ENCODE assay signal across 10 mouse cellular contexts in the genomic region with DNA sequence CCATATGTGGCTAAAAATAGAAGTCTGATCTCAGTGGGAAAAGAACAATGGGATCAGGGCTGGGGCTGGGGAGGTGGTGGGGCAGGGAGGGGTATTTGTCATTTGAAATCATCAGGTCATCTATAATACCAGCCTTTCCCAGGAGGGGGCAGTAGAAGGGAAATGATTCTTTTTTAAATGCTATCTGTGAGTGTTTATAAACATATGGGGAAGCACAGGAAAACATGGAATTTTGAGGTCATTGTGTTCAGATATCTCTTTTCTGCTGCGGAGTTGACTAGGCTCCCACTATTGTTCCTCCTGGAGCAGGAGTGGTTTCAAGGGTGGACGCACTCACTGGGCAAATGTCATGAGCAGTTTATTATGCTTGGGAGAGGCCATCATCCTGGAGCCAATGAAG. TPM values are rescaled to one million over a fixed set of nuclear protein-coding genes. Genes with fewer than 3 reads are reported as not detected.
A peak's percentile ranks its signal among the peaks of the same experiment; 100 is the strongest.
DNase-seq lines count a peak whose midpoint lies in the region; ATAC-seq and TF ChIP-seq lines count a peak whose summit lies in the region.
"Had no signal": no experiment of that assay in that cellular context is flagged by ENCODE, and none has a peak within 500 bp of the region (broad histone marks: within the 10 kb centered on the region; RNA-seq: fewer than 3 reads in every experiment).

No protein-coding gene starts in this region.

- peak; percentile 41; the same call in 1 of the 2 replicates for ATAC-seq in megakaryocyte, adult 5-6 weeks (ENCODE audit: poor library complexity, severe bottlenecking)
- ATAC-seq in forebrain, embryonic 11.5 days (replicated peaks; ENCODE audit: low FRiP score), result no peak

- H3K4me3 ChIP-seq in kidney, adult 2 months (ENCODE audit: insufficient read depth, low read depth, low read length), result no peak overlapping the region
- no peak overlapping the region for H3K4me3 ChIP-seq in forebrain, embryonic 11.5 days (ENCODE audit: low read depth, low read length)
- H3K4me3 ChIP-seq: embryonic facial prominence, embryonic 13.5 days; limb, embryonic 15.5 days had no signal

- H3K4me1 ChIP-seq in kidney, adult 2 months (ENCODE audit: control insufficient read depth, insufficient read depth, low read length), result no peaks in the 10 kb centered on the region
- H3K4me1 ChIP-seq in forebrain, embryonic 11.5 days (replicated peaks; ENCODE audit: control insufficient read depth, insufficient read depth, low read length), result 0 out of 2 replicates have a peak, but pooled peaks cover under 1% of the 10 kb centered on the region
- H3K4me1 ChIP-seq: limb, embryonic 15.5 days had no signal

- no peak; the same call in 1 of the 2 replicates for TF ChIP-seq CTCF in kidney, adult 2 months (conservative IDR thresholded peaks at IDR 0.05; ENCODE audit: insufficient read depth, insufficient read length, low read depth, low read length)

- H3K27ac ChIP-seq in kidney, adult 2 months (ENCODE audit: insufficient read depth, low read depth, low read length), result no peak overlapping the region
- no peak overlapping the region for H3K27ac ChIP-seq in forebrain, embryonic 11.5 days (ENCODE audit: low read depth, low read length)
- H3K27ac ChIP-seq: embryonic facial prominence, embryonic 13.5 days; limb, embryonic 15.5 days had no signal

- H3K36me3 ChIP-seq in kidney, adult 2 months (ENCODE audit: control insufficient read depth, insufficient read depth, low read length), result peaks cover 2% of the 10 kb centered on the region; the same call in 1 of the 2 replicates
- H3K36me3 ChIP-seq in forebrain, embryonic 11.5 days (ENCODE audit: control insufficient read depth, insufficient read depth, low read length), result no peaks in the 10 kb centered on the region
- H3K36me3 ChIP-seq: embryonic facial prominence, embryonic 13.5 days; limb, embryonic 15.5 days had no signal

- H3K4me2 ChIP-seq in forebrain, embryonic 11.5 days (ENCODE audit: low read depth, low read length, severe bottlenecking), result no peak overlapping the region
- H3K4me2 ChIP-seq: embryonic facial prominence, embryonic 13.5 days; limb, embryonic 15.5 days had no signal

- TF ChIP-seq POLR2A in kidney, adult 2 months (IDR thresholded peaks at IDR 0.05; ENCODE audit: low read depth, low read length), result no peak

- peak; percentile 64 for DNase-seq in adrenal gland, postnatal 10 days
- no peak for DNase-seq in adrenal gland, adult 8-10 months
- peak; percentile 8 for DNase-seq in right cerebral cortex, postnatal 4 days
- DNase-seq in right cerebral cortex, postnatal 25 days, result no peak
- DNase-seq in kidney, adult 2 months, result peak; percentile 64
- no peak for DNase-seq in forebrain, embryonic 11.5 days (ENCODE audit: low spot score)
- DNase-seq in cerebellum, postnatal 36 days, result no peak

- no peak overlapping the region for H3K9ac ChIP-seq in forebrain, embryonic 11.5 days (ENCODE audit: low read length)
- H3K9ac ChIP-seq: embryonic facial prominence, embryonic 13.5 days; limb, embryonic 15.5 days had no signal

- 38% methylated on average over 2 of the region's 2 CpGs for WGBS in kidney, adult 2 months
- WGBS in forebrain, embryonic 11.5 days, result 90% methylated on average over 2 of the region's 2 CpGs

- H3K9me3 ChIP-seq in forebrain, embryonic 11.5 days (ENCODE audit: control insufficient read depth, low read length), result no peaks in the 10 kb centered on the region
- H3K9me3 ChIP-seq: embryonic facial prominence, embryonic 13.5 days; limb, embryonic 15.5 days had no signal

- H3K27me3 ChIP-seq in kidney, adult 2 months (replicated peaks; ENCODE audit: control insufficient read depth, insufficient read depth, low read length), result no peaks in the 10 kb centered on the region
- no peaks in the 10 kb centered on the region for H3K27me3 ChIP-seq in forebrain, embryonic 11.5 days (ENCODE audit: control insufficient read depth, insufficient read depth, low read length)
- H3K27me3 ChIP-seq: embryonic facial prominence, embryonic 13.5 days; limb, embryonic 15.5 days had no signal

RNA-seq across cellular contexts. Expression of a gene that starts 55.3 kb away (rescaled TPM):
- total RNA-seq in adrenal gland, postnatal 10 days (2021), result 1 to 10 TPM; 4.4 to 4.7 TPM
- 1 to 10 TPM in 2 of 4 experiments, under 1 TPM in 2; 0.52 to 1.8 (median 1.2) TPM for total RNA-seq in adrenal gland, adult 8-10 months (2022)
- polyA plus RNA-seq in kidney, adult 2 months (2012; rRNA removed), result 0.30 and 0.58 TPM in 2 replicates
- 1.6 and 3.5 TPM in 2 replicates for total RNA-seq in megakaryocyte, adult 5-6 weeks (2015)
- total RNA-seq in megakaryocyte, adult 5-6 weeks (2017), result 2.4 TPM in 2 replicates
- polyA plus RNA-seq in forebrain, embryonic 11.5 days (2014; fragmentation: Nextera tagmentation; extraction: Ambion mirVana), result 1.6 and 1.7 TPM in 2 replicates

Comparison
In these comparisons a context has a peak if more than half of its experiments do, and no peak if none do; other contexts are left out.
1. DNase-seq: peak in adrenal gland, postnatal 10 days (single experiment), right cerebral cortex, postnatal 4 days (single experiment) and kidney, adult 2 months (single experiment); none in adrenal gland, adult 8-10 months (single experiment), right cerebral cortex, postnatal 25 days (single experiment), forebrain, embryonic 11.5 days (single experiment) and cerebellum, postnatal 36 days (0 of 2).